Mouse (Mus musculus) urinary bladder, postnatal 10 days (tissue): ENCODE measurements around the gene Mvp.

Experiments
- DNase-seq: peaks from one replicate; pipeline ENCODE4 v3.0.0; 2022; ENCODE audit warnings: low spot score

The Mvp gene

DNA sequence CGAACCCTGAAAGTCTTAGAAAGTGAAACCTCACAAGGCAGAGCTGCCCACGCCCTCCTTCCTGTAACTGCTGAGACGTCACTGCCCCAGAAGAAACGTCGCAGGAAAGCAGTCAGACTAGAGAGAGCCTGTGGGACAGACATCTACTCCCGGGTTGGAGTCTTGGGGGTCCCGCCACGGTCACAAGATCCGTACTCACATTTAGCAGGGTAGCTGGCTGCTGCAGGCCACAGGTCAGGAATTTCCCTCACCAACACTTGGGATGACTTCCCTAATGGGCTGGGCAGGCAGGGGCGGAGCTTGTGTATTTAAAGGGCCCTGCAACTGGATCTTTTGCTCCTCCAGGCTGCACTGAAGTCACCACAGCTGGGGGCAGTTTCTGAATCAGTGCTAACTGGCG lies at the start of gene Mvp:
Mvp (minus strand) TSS at position 302 of the 400 bp plus-strand sequence.
- no peak for DNase-seq

DNA sequence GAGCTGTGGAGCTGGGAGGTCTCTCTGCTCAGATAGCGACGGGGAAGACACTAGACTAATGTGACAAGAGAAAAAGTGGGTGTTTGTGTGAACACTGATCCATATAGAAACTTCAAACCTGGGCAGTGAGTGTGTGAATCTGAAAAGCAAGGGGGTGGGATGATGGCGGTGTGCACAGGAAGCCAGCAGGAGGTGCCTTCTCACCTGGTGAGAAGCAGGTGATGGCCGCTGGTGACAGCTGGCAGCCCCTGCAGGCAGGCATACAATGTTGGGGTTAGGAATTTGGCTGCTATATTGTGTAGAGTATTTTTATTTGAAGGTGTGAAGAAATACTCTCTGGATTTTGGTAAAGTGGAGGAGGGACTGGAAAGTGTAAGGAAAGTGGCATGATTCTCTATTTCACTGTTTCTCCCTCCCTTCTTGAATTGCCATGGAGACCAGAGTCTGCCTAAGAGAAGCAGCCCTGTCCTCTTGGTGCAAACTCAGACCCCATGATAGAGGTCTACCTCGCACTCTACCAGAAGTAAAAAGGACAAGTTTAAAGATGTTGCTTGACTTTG lies 40.7 kb upstream of the Mvp start:
- DNase-seq, result no peak

DNA sequence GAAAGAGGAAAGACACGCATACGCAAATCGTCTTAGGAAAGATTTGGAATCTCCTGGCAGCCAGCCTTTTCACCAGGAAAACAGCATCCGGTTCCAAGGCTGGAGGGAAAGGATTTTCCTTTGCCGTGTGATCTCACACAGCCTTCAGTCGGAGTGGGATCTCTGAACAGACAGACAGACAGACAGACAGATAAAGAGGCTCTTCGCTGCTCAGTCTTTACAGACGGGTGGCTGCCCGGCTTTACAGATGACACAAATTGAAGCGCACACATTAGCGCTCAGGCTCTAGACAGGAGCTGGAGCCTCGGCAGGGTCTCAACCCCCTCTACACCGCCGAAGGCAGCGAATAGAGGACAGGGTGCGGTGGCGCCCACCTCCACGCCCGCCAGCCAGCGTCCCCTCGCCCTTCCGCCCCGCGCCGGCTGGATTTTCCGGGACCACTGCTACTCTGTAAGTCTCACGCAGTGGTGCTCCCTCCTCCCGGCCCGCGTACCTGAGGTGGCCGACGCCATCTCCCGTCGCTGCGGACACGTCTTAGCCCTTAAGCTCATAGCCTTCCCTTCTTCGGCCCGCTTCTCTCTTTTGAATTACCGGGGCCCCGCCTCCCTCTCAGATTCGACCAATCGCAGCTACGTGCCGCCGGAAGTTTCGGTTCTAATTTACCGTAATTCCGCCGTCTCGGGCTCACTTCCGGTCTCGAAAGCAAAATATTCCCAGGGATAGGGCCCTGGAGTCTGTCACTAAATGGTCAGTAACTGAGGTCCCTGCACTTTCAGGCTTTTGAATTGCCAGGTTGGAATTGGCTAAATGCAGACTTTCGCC lies 27.6 kb upstream of the Mvp start, which contains the start of gene Kif22:
Kif22 (minus strand) TSS at position 621 of the 822 bp plus-strand sequence.
- peak; percentile 61 for DNase-seq

DNA sequence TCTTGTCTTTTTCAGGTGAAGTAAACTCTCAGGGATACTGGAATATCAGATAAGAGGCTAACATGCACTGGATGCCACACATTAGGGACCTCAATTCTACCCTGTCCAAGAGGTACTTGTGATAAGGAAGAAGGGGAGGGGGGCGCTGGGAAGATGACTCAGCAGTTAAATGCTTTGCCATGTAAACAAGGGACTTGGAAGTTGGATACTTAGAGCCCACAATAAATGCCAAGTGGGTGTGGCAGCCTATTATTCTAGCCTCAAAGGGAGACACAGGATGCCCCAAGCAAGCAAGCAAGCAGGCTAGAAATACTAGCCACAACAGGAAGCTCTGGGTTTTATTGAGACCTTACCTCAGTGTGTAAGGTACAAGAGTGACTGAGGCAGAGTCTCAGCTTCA lies 16.8 kb upstream of the Mvp start:
- DNase-seq, result no peak

DNA sequence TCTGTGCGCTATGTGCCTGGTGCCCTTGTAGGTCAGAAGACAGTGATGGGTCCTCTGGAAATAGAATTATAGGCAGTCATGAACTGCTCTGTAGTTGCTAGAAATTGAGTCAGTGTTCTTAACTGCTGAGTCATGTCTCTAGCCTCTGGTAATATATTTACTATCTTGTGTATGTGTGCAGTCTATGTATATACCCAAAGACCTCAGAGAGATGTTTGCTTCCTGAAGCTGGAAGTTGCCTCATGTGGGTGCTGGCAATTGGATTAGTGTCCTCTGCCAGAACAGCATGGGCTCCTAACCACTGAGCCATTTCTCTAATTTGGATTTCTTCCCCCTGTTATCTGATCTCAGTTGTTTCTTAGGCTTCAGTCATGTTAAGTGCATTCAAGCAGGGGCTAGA lies 15.8 kb upstream of the Mvp start:
- no peak for DNase-seq

DNA sequence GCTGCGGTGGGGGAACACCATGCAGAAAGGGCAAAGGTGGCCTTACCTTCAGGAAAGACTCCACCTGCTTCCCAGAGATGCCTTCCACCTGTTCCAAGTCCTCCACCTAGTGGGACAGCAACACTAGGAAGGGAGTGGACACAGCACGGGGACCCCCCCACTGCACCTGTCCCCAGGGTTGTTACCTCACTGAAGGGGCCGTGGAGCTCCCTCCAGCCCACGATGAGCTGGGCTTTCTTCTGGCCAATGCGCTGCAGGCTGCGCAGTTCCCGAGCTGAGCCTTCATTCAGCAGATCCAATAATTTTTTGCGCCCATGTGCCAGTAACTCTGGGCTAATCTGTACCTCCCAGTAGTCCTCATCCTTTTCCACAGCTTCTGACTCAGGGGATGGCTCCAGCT lies 13.5 kb upstream of the Mvp start:
- no peak for DNase-seq

DNA sequence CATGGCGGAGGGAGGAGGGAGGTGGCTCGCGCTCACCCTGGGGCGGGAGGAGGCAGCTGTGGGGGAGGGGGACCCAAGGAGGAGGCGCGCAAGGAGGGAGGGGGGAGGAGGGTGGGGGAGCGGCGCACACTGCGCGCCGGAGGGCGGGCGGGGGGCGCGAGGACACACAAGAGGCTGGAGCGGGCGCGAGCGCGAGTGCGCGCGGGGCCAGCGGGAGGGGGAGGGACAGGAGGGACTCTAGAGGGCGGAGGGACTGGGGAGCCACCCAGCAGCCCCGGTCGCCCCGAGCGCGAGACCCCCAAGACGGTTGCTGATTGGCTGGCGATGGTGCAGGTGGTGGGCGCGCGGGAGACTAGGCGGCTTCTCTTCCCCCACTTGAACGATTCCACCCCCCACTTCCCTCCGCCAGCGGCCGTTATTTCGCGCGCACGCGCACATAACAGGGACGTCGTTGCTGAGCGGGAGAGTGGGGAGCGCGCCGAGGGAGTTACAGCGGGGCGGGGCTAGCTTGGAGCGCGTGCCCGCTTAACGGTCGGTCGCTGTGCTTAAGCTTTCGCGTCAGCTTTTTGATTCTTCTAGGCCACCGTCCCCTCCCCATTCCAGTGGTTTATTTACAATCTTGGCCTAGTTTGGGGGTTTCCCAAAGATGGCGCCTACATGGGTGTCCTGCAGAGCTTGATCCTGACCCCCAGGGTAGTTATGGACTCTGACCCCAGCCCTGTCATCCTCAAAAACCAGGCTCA lies 12.7 kb upstream of the Mvp start, which contains the start of gene Maz:
Maz (minus strand) TSS at position 54 of the 743 bp plus-strand sequence.
- peak; percentile 98 for DNase-seq

DNA sequence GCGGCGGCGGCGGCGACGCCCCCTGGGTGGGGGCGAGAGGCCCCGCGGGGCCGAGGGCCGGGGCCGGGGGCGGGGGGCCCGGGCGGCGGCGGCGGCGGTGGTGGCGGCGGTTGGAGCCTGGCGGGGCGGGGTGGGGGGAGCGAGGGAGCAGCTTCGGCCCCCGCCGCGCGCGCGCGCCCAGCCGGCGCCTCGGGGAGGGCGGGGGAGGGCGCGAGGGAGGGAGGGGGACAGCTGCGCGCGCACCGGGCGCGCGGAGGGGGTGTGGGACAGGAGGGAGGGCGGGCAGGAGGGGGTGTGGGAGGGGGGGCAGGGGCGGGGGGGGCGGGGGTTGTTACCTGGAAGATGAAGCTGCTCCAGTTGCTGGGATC lies 12.2 kb upstream of the Mvp start:
- no peak for DNase-seq

DNA sequence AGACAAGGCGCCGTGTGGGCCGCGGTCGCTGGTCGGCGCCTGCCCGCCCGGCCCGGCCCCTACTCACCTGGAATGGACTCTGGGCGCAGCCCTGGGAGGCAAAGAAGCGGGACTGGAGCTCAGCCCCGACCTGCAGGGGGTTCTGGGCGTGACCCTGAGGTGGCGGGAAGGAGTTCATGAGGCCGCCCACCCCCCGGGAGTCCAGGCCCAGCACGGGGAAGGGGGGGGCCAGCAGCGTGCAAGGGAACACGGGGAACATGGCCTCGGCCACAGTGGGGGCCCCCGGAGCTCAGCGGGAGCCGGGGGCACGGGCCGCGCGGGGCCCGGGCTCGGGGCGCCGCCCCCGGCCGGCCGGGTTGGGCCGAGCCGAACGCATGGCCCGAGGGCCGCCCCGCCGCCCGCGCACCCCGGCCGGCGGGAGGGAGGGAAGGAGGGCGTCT lies 11.8 kb upstream of the Mvp start:
- DNase-seq, result no peak

DNA sequence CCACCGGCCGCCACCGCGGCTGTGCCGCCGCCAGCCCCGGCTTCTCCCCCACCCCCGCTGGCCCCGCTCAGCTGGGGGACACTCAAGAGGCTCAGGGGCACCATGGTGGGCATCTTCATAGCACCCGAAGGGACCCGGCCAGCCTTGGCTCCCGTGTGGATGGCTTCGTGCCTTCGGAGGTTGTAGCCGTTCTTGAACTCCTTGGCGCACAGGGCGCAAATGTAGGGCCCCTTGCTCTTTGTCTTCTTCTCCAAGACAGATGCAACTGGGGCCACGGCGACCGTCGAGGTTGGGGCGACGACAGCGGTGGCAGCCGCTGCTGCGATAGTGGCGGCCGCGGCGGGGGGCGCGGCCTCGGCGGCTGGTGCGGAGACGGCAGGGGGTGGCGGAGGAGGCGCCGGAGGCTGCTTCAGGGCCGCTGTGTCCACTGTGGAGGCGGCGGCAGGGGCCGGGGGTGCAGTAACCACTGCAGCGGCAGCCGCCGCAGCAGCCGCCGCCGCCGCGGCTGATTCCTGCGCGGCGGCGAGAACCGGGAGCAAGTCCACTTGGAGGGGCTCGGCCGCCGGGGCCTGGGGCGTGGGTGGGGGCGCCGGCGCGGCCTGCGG lies 11.2 kb upstream of the Mvp start:
- no peak for DNase-seq

DNA sequence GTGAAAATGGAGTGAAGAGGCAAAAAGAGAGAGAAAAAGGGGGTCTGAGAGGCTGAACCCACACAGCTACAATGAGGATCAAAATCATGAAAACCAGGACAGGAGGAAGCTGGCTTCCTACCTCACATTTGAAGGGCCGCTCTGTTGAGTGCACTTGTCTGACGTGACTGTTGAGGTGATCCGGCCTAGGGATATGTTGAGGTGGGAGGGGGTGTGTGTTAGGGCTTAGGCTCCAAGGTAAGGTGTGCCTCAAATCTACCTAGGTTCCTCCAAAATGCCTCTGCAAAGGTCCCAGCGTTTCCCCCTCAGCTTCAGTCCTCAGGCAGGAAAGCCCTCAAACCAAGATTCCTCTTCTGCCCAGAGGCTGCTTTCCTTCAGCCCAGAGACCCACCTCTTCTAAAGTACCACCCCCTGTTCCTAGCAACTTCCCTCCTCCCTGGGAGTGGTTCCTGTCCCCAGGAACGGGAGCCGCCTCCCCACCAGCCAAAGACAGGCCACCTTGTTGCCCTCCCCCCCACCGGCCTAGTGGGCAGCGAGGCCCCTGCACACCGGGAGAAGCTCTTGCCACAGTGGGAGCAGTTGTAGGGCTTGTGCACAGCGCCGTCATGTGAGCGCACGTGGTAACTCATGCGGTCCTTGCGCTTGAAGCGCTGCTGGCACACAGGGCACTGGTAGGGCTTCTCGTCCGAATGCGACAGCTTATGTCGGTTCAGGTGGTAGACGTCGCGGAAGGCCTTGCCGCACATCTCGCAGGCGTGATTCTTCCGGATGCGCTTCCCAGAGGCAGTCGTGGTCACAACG lies 10.5 kb upstream of the Mvp start:
- DNase-seq, result no peak

DNA sequence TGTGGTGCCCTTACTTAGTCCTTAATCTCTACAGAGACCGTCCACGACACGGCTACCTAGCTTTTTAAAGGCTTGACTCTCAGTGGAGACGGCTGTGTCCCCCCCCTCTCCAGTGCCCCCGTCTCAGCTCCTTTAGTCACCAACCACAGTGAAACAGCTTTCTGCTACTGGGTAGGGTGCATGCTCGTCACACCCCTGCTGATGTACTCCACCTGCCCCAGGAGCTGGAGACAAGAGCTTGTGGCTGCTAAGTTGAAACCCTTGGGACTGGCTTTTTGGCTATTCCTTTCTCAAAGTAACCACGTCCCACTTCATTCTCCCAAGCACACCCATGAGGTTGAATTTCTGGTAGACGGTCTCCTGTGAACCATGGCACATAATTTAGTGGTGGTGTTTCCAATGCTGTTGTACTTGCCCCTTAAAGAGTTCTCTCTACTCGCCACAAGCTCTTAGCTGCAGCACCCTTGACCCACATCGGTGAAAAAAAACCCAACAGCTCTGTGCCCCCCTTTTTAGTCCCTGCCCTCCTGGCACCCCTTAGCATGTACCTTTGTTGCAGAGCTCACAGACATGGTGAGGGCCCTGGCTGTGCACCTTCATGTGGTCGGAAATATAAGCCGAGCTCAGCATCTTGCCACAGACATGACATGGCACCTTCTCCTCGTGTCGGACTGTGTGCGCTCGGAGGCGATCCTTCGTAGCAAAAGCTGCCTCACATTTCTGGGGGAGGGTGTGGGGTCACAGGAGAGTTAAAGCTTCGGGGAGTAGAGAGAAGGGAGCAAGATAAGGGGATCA lies 9.7 kb upstream of the Mvp start:
- DNase-seq, result no peak

DNA sequence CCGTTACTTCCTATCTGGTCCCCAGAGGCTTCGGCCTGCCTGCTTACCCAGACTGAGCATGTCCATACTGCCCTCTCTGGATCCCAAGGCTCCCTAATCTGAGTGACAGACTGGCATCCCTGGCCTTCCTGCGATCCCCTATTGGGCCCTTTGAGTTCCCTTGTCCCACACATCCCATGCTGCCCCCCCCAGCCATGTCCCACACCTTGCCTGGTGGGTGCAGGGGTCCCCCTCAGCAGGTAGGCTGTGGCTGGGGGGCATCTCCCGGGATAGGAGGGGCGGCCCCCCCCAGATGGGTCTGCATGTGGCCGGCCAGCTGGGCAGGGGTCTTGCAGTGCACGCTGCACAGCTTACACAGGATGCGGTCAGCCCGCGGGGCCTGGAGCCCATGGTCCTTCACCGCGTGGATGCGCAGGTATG lies 8.9 kb upstream of the Mvp start:
- no peak for DNase-seq

DNA sequence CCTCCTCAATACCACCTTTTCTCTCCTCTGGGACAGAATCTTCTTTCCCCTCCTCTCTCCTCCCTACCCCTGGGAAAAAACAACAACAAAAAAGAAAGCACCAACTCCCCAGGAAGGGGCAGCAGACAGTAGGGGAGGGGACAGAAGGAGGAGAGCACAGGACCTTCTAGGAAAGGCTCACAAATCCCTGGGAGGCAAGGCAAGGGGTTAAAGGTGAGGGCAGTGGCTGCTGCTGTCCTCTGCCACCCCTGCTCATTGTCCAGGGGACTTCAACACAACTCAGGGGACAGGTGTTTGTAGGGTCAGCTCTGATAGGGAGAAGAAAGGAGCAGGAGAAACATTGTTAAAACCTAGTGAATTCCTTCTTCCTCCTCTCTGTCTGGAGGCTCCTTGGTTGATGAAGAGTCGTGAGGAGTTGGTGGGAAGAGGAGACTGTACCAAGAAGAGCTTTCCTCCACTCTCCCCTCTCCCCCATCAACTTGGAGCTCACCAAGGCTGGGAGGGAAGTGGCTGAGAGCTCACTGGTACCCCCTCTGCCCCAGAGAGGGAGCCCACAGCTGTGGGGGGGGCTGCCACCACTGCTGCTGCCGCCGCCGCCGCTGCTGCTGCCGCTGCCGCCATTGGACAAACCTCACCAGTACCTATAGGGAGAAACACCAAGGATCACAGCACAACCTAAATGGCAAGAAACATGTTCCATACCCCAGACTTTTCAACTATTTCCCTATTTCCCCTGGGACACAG lies 8.3 kb upstream of the Mvp start:
- DNase-seq, result no peak

DNA sequence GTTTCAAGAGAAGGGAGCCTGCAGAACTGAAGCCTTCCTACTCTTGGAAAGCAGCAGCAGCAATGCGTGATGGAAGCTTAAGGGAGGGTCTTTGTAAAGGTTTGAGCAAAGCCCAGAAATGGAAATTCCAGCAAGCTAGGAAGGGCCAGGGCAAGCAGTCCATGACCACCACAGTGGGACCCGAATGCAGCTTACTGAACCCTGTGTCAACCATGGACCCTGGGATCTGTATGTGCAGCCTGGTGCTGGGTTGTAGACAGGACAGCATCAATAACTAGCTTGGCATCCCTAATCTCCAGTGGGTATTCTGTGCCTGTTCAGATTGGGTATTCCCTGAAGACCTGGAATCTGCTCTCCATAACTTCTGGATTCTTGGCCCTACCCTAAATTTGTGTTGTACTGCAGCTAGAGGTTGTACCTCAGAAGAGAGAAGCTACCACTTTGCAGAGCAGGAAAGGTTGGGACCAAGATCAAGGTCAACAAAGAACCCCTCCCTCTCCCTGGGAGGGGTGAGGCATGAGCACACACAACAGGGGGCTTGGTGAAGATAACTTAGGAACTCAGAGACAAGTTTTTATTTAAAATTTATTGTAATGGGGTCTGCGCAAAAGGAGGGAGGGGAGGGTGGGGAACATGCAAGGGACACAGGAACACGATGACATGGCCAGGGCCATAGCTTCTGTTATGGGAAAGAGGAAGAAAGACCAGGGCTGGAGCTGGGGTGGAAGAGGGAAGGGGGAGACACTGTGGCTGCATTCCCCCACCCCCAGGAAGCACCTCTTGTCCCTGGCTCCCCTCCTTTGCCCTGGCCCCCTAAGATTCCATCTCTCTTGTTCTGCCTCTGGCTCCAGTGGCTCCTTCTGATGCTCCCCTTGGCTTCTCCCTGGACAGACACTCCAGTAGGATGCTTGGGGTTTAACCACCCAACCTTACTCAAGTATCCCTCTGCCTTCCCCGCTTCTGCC lies 7.4 kb upstream of the Mvp start:
- DNase-seq, result no peak

DNA sequence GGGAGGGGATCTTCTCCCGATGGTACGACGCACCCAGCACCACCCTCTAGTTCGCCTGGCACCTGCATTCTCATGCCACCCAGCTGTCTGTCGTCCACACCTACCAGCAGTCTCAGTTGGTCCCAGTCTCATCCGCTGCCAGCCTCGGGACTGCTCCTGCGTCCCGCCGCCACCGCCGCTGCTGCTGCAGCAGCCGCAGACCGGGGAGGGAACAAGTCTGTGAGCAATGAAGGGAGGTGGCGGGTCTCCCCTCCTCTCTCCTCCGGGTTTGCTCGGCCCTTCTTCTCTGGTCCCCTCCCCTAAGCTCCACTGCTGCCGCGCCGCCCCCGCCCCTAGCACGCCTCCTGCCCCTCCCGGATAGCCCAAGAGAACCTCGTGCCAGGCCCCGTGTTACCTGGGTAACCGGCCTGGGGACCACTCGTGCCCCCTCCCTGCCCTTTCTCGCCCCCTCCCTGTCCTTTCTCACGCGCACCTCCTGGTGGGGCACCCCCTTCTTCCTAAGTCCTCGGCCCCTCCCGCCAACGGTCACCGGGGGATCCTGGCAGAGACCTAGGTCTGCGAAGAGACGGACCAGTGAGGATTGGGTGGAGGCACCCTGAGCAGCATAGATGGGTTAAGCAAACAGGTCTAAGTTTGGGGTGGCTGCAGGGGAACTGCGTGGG lies 6.6 kb upstream of the Mvp start, which contains the start of the genes Gm42742 and Prrt2:
Gm42742 (minus strand) TSS at position 197 of the 662 bp plus-strand sequence.
Prrt2 (minus strand) TSS at position 311 of the 662 bp plus-strand sequence.
- no peak for DNase-seq

DNA sequence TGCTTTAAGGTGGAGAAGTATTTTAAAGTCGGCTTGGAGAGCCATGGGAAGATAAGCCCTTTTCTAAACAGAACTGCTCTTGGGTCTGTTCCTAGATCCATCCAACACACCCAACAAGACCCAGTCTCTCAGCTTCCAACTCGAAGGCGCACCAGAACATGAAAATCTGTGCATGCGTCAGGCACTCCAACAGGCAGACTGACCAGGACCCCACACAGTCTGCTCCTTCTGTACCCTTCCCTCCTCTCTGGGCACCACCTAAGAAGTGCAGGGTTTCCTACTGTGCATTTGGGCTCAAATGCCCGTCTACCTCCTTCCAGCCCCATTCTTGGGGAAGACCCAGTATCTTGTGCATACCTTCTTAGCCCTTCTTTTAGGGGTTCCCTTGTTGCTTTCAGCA lies 6.1 kb upstream of the Mvp start:
- no peak for DNase-seq

DNA sequence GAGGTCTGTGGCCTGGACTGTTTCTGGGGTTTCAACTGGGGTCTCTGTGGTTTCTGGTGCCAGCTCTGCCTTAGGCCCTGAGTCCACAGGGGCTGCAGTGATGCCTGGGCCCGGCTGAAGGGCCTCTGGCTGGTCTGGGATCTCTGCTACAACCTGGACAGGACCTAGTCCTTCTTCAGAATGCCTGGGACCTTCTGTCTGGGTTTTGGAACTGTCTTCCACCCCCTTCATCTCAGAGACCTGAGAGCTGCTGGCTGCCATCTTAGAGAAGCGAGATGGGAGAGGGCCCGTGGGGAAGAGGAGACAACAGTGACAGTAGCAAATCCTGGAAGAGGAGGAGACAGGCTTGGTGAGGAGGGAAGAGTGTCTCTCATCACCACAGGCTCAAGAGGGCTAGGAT lies 5.6 kb upstream of the Mvp start:
- DNase-seq, result no peak
